Mouse (Mus musculus): Measurements from ENCODE around the gene Cfdp1.

Cfdp1 gene

GRCm38 (mm10) chr8:111793324-111793917 lies 60.7 kb downstream of the Cfdp1 start:
- DNase-seq (ENCODE audit: low spot score in 2 of 2) = no peak

- DNase-seq (ENCODE audit: low spot score in 2 of 2) = no peak
Observed at GRCm38 (mm10) chr8:111789639-111790038, 64.5 kb downstream of the Cfdp1 start.

- DNase-seq (ENCODE audit: low spot score in 2 of 2) = no peak
Observed at GRCm38 (mm10) chr8:111789200-111789599, 64.9 kb downstream of the Cfdp1 start.

- DNase-seq (ENCODE audit: low spot score in 2 of 2) = no peak
Observed at GRCm38 (mm10) chr8:111788497-111788896, 65.6 kb downstream of the Cfdp1 start.

GRCm38 (mm10) chr8:111788085-111788484 lies 66.0 kb downstream of the Cfdp1 start:
- no peak for DNase-seq (ENCODE audit: low spot score in 2 of 2)

- no peak for DNase-seq (ENCODE audit: low spot score in 2 of 2)
Observed at GRCm38 (mm10) chr8:111787683-111788082, 66.4 kb downstream of the Cfdp1 start.

- DNase-seq (ENCODE audit: low spot score in 2 of 2) = no peak
Observed at GRCm38 (mm10) chr8:111786701-111787588, 67.1 kb downstream of the Cfdp1 start.

GRCm38 (mm10) chr8:111786116-111786515 lies 68.0 kb downstream of the Cfdp1 start:
- no peak for DNase-seq (ENCODE audit: low spot score in 2 of 2)

- DNase-seq (ENCODE audit: low spot score in 2 of 2) = no peak
Observed at GRCm38 (mm10) chr8:111782671-111783394, 71.3 kb downstream of the Cfdp1 start.

- no peak for DNase-seq (ENCODE audit: low spot score in 2 of 2)
Observed at GRCm38 (mm10) chr8:111782161-111782560, 71.9 kb downstream of the Cfdp1 start.

- DNase-seq (ENCODE audit: low spot score in 2 of 2) = no peak
Observed at GRCm38 (mm10) chr8:111780697-111781424, 73.2 kb downstream of the Cfdp1 start.

- DNase-seq (ENCODE audit: low spot score in 2 of 2) = no peak
Observed at GRCm38 (mm10) chr8:111779690-111780089, 74.4 kb downstream of the Cfdp1 start.

GRCm38 (mm10) chr8:111778801-111779200 lies 75.3 kb downstream of the Cfdp1 start:
- DNase-seq (ENCODE audit: low spot score in 2 of 2) = no peak

GRCm38 (mm10) chr8:111776492-111776891 lies 77.6 kb downstream of the Cfdp1 start:
- no peak for DNase-seq (ENCODE audit: low spot score in 2 of 2)

- DNase-seq (ENCODE audit: low spot score in 2 of 2) = no peak
Observed at GRCm38 (mm10) chr8:111775766-111776165, 78.3 kb downstream of the Cfdp1 start.

GRCm38 (mm10) chr8:111773476-111773875 lies 80.6 kb downstream of the Cfdp1 start:
- DNase-seq (ENCODE audit: low spot score in 2 of 2) = no peak

- DNase-seq (ENCODE audit: low spot score in 2 of 2) = no peak
Observed at GRCm38 (mm10) chr8:111773057-111773456, 81.0 kb downstream of the Cfdp1 start.

GRCm38 (mm10) chr8:111772083-111772482 lies 82.0 kb downstream of the Cfdp1 start:
- no peak for DNase-seq (ENCODE audit: low spot score in 2 of 2)

- no peak for DNase-seq (ENCODE audit: low spot score in 2 of 2)
Observed at GRCm38 (mm10) chr8:111771625-111772020, 82.5 kb downstream of the Cfdp1 start.

- DNase-seq (ENCODE audit: low spot score in 2 of 2) = no peak
Observed at GRCm38 (mm10) chr8:111770958-111771624, 83.0 kb downstream of the Cfdp1 start.

- peak; percentile 62 to 66 for DNase-seq (ENCODE audit: low spot score in 2 of 2)
Observed at GRCm38 (mm10) chr8:111769764-111770428, 84.2 kb downstream of the Cfdp1 start.

Data from right cerebral cortex, postnatal 10 days (tissue).